Mouse (Mus musculus) layer of hippocampus, adult 9-10 months (tissue): Measurements from ENCODE around the gene Clspn.

Source experiments
- DNase-seq: peaks from one replicate; pipeline ENCODE4 v3.0.0; 2022; ENCODE audit warnings: low spot score

Gene Clspn

DNA sequence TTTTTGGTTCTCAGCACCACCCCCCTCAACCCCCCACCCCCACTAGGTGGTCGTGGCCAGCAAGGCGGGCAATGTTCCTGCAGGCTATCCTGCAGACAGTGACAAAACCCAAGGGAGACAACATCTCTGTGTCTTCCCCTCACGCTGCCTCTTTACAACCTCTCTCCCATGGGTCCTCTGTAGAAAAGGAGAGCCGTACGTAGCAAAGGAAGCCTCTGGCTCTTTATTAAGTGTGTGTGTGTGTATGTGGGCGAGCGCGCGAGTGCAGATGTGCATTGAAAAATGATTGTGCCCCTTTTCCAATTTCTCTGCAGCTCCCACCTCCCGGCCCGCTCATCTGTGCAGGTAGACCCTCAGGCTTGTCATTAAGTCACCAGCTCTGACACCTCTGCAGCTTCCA, 79.6 kb downstream of the Clspn start:
- no peak for DNase-seq

DNA sequence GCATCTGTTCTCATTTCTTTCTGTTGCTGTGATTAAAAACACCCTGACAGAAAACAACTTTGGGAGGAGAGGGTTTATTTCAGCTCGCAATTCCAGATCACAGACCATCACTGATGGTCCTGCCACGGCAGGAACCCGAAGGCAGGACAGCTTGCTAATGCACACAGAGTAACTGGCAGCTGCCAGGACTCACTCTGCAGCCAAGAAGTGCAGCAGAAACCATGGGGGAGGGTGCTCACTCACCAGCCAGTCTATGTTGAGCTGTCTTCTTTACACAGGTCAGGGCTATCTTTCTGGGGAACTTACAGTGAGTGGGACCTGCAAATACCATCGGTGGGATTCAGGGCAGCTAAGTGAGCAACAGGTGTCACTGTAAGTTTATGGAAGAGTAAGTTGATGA, 80.7 kb downstream of the Clspn start:
- DNase-seq, result no peak

DNA sequence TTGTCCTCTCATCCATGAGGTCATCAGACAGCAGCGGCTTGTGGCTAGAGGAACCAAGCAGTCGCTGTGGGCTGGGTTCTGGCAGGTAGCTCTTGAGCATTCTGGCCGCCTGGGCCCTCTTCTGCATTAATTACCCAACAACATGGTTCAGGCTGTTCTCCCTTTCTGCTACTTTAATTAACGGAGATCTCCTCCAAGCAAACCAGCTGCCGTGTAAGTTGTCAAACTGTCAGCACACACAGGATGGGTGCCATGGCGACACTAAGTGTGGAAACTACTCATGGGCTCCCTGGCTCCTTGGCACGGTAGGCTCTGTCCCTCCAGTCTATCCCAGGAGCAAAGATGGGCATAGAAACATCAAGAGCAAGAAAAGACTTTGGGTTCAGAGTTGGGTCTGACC, 82.6 kb downstream of the Clspn start:
- no peak for DNase-seq

DNA sequence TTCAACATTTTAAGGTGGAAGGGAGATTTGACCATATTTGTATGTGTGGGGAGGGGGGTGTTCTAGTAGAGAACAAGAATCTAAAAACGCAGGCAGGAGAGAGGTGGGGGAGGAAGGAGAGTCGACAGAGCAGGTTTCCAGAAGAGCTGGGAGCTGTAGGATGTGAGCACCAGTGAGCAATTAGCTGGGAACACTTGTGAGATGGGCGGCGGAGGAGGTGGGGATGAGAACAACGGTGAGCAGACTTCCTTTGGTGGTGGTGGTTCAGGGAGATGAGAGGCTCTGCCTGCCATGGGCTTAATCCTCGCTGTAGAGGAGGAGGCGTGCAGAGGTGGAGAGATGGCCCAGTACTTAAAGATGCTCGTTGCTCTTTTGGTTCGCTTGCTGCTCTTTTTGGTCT, 85.2 kb downstream of the Clspn start:
- DNase-seq, result no peak
